ENCODE assay signal across 34 mouse cellular contexts in the genomic region with DNA sequence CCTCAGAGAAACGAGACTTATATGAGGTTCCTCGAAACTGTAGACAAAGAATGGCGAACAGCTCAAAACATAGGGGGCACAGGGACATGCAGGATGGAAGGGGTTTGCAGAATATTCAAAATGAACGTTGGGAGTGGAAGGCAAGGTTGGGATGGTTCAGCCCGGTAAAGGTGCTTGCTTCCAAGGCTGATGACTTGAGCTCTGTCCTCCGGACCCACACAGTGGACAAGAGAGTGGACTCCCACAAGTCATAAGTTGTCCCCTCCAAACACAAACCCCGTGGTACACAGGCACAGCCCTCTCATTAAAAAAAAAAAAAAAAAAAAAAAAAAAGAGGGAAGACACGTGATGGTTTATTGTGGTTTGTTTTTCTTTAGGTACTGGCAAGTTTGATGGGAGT.
"Had no signal": no experiment of that assay in that cellular context is flagged by ENCODE, and none has a peak within 500 bp of the region (broad histone marks: within the 10 kb centered on the region; RNA-seq: fewer than 3 reads in every experiment).

No protein-coding gene starts in this region.

- ATAC-seq: hindbrain, embryonic 16.5 days; hindbrain, postnatal 0 days; inflammation-experienced regulatory T-cells, adult 6 months; intestine, embryonic 15.5 days; intestine, embryonic 16.5 days; intestine, postnatal 0 days had no signal

- H3K4me2 ChIP-seq: heart, embryonic 11.5 days; heart, embryonic 12.5 days; heart, embryonic 13.5 days; heart, embryonic 15.5 days; hindbrain, embryonic 12.5 days; hindbrain, embryonic 13.5 days; hindbrain, embryonic 15.5 days; intestine, embryonic 15.5 days had no signal

- H3K36me3 ChIP-seq: heart, embryonic 10.5 days; heart, embryonic 12.5 days; heart, embryonic 13.5 days; heart, embryonic 15.5 days; hindbrain, embryonic 10.5 days; hindbrain, embryonic 12.5 days; hindbrain, embryonic 13.5 days; hindbrain, embryonic 15.5 days; intestine, embryonic 15.5 days; kidney, embryonic 15.5 days had no signal

- H3K27me3 ChIP-seq: hindbrain, embryonic 15.5 days had no signal

- DNase-seq: heart, postnatal 10 days; heart, postnatal 14 days; heart, postnatal 4 days; kidney, adult 11 months; kidney, adult 18-20 months; kidney, adult 2 months; kidney, adult 8-10 months; kidney, adult 9 months; kidney, postnatal 10 days; kidney, postnatal 14 days; kidney, postnatal 25 days; kidney, postnatal 36 days; kidney, postnatal 4 days; layer of hippocampus, adult 9-11 months; layer of hippocampus, postnatal 36 days had no signal

- H3K9me3 ChIP-seq: heart, embryonic 10.5 days; heart, embryonic 13.5 days; heart, embryonic 15.5 days; hindbrain, embryonic 10.5 days; hindbrain, embryonic 12.5 days; hindbrain, embryonic 13.5 days; hindbrain, embryonic 15.5 days; intestine, embryonic 15.5 days; kidney, embryonic 15.5 days had no signal

- H3K4me1 ChIP-seq: heart, embryonic 12.5 days; heart, embryonic 15.5 days; intestine, embryonic 15.5 days; kidney, embryonic 15.5 days had no signal

- H3K27ac ChIP-seq: heart, embryonic 10.5 days; heart, embryonic 13.5 days; heart, embryonic 15.5 days; hindbrain, embryonic 10.5 days; hindbrain, embryonic 12.5 days; hindbrain, embryonic 13.5 days; hindbrain, embryonic 15.5 days; hindbrain, postnatal 0 days; intestine, embryonic 15.5 days; kidney, embryonic 15.5 days; kidney, postnatal 0 days; layer of hippocampus, adult 2 months; left cerebral cortex, adult 2 months had no signal

- H3K9ac ChIP-seq: heart, embryonic 12.5 days; heart, embryonic 13.5 days; heart, embryonic 15.5 days; hindbrain, embryonic 12.5 days; hindbrain, embryonic 15.5 days; intestine, embryonic 15.5 days; kidney, embryonic 15.5 days had no signal

- H3K4me3 ChIP-seq: heart, embryonic 10.5 days; heart, embryonic 12.5 days; heart, embryonic 13.5 days; heart, embryonic 15.5 days; hindbrain, embryonic 10.5 days; hindbrain, embryonic 12.5 days; hindbrain, embryonic 13.5 days; hindbrain, embryonic 15.5 days; intestine, embryonic 15.5 days; kidney, embryonic 15.5 days; layer of hippocampus, adult 2 months; left cerebral cortex, adult 2 months had no signal
